Mouse (Mus musculus) testis, adult 2 months (tissue): ENCODE measurements around the gene Htra3.

Experiments
- CTCF ChIP-seq: fragments of 200-500 bp; IDR thresholded peaks from 2 replicates; pipeline ENCODE4 v1.5.1; 2012; ENCODE audit warnings: low read depth, mild to moderate bottlenecking, inconsistent platforms, low read length, moderate library complexity; ENCODE audit not compliant: control insufficient read depth, insufficient read depth, insufficient replicate concordance
- POLR2A ChIP-seq: fragments of 200-500 bp; IDR thresholded peaks from 2 replicates; pipeline ENCODE4 v1.6.1; 2012; ENCODE audit warnings: low read depth, mild to moderate bottlenecking, inconsistent platforms, low read length, moderate library complexity; ENCODE audit not compliant: control insufficient read depth

GRCm38 (mm10) chr5:35653743-35654395, 25.7 kb downstream of the Htra3 start:
- TF ChIP-seq CTCF (no peak), POLR2A (no peak)
